Mouse (Mus musculus): ENCODE data around the gene Sdhaf1.

GRCm38 (mm10) chr7:30332622-30333259, 9.0 kb upstream of the Sdhaf1 start:
- TF ChIP-seq CTCF (IDR thresholded peaks at IDR 0.05; ENCODE audit: control insufficient read depth, insufficient read depth, low read length), result no peak
- TF ChIP-seq POLR2A (IDR thresholded peaks at IDR 0.05; ENCODE audit: borderline replicate concordance, control insufficient read depth, low read depth, low read length), result no peak
